Mouse (Mus musculus): ENCODE data around the gene Rbm39. TPM values are rescaled to one million over a fixed set of nuclear protein-coding genes. Genes with fewer than 3 reads are reported as not detected.

Rbm39 gene
- polyA plus RNA-seq, 1 experiment from 2014 or later: 708 TPM

Other genes with a start within 250 kb of the Rbm39 start
- 77.3 and 88.8 TPM in 2 replicates for gene Uqcc1, start 249.9 kb downstream of the Rbm39 start, polyA plus RNA-seq (2014; fragmentation: Nextera tagmentation; extraction: Ambion mirVana)
- not detected in 2 replicates for gene Gm15557, start 239.5 kb downstream of the Rbm39 start, polyA plus RNA-seq (2014; fragmentation: Nextera tagmentation; extraction: Ambion mirVana)
- 0.05 and 0.15 TPM in 2 replicates for gene Gdf5, start 234.9 kb downstream of the Rbm39 start, polyA plus RNA-seq (2014; fragmentation: Nextera tagmentation; extraction: Ambion mirVana)
- 13.2 and 13.8 TPM in 2 replicates for gene Cep250, start 223.8 kb downstream of the Rbm39 start, polyA plus RNA-seq (2014; fragmentation: Nextera tagmentation; extraction: Ambion mirVana)
- gene 6430550D23Rik, start 172.3 kb downstream of the Rbm39 start, polyA plus RNA-seq (2014; fragmentation: Nextera tagmentation; extraction: Ambion mirVana): 0.62 and 1.1 TPM in 2 replicates
- 212 and 224 TPM in 2 replicates for gene Ergic3, start 172.2 kb downstream of the Rbm39 start, polyA plus RNA-seq (2014; fragmentation: Nextera tagmentation; extraction: Ambion mirVana)
- gene Fer1l4, start 127.3 kb downstream of the Rbm39 start, polyA plus RNA-seq (2014; fragmentation: Nextera tagmentation; extraction: Ambion mirVana): not detected in 2 replicates
- gene Spag4, start 115.1 kb downstream of the Rbm39 start, polyA plus RNA-seq (2014; fragmentation: Nextera tagmentation; extraction: Ambion mirVana): 5.9 and 6.2 TPM in 2 replicates
- 45.7 and 48.9 TPM in 2 replicates for gene Cpne1, start 68.3 kb downstream of the Rbm39 start, polyA plus RNA-seq (2014; fragmentation: Nextera tagmentation; extraction: Ambion mirVana)
- 47.7 and 48.3 TPM in 2 replicates for gene Rbm12, start 68.3 kb downstream of the Rbm39 start, polyA plus RNA-seq (2014; fragmentation: Nextera tagmentation; extraction: Ambion mirVana)
- 19.1 and 19.6 TPM in 2 replicates for gene Gm28036, start 53.1 kb downstream of the Rbm39 start, polyA plus RNA-seq (2014; fragmentation: Nextera tagmentation; extraction: Ambion mirVana)
- gene Romo1, start 36.2 kb downstream of the Rbm39 start, polyA plus RNA-seq (2014; fragmentation: Nextera tagmentation; extraction: Ambion mirVana): 410 TPM in 2 replicates
- gene Nfs1, start 36.1 kb downstream of the Rbm39 start, polyA plus RNA-seq (2014; fragmentation: Nextera tagmentation; extraction: Ambion mirVana): 34.1 and 37.2 TPM in 2 replicates
- gene Phf20, start 16.2 kb upstream of the Rbm39 start, polyA plus RNA-seq (2014; fragmentation: Nextera tagmentation; extraction: Ambion mirVana): 91.4 and 102 TPM in 2 replicates
- 3.3 and 4.2 TPM in 2 replicates for gene Cnbd2, start 132.1 kb upstream of the Rbm39 start, polyA plus RNA-seq (2014; fragmentation: Nextera tagmentation; extraction: Ambion mirVana)
- gene Scand1, start 132.5 kb upstream of the Rbm39 start, polyA plus RNA-seq (2014; fragmentation: Nextera tagmentation; extraction: Ambion mirVana): 85.3 and 93.4 TPM in 2 replicates
- 3.1 and 3.9 TPM in 2 replicates for gene Epb41l1, start 240.7 kb upstream of the Rbm39 start, polyA plus RNA-seq (2014; fragmentation: Nextera tagmentation; extraction: Ambion mirVana)

Data from midbrain, embryonic 11.5 days (tissue).